Mouse (Mus musculus) natural killer cell, adult 2 months (primary cell): ENCODE data around the gene Ttll5.
A peak's percentile ranks its signal among the peaks of the same experiment; 100 is the strongest.

Experiments
- DNase-seq, 2 experiments: peaks; one replicate each; pipeline ENCODE4 v3.0.0; 2022; ENCODE audit warnings: low spot score in 2 of 2

Ttll5 gene

GRCm38 (mm10) chr12:85839371-85840000, 15.0 kb downstream of the Ttll5 start:
- DNase-seq, result peak in 1 of 2 experiments; percentile 7

GRCm38 (mm10) chr12:85848164-85848958, 23.9 kb downstream of the Ttll5 start:
- peak in 1 of 2 experiments; percentile 7 for DNase-seq

- no peak for DNase-seq
Measured at GRCm38 (mm10) chr12:85850661-85851060, 26.2 kb downstream of the Ttll5 start.

GRCm38 (mm10) chr12:85853836-85854235, 29.4 kb downstream of the Ttll5 start:
- DNase-seq, result no peak

GRCm38 (mm10) chr12:85854271-85854670, 29.8 kb downstream of the Ttll5 start:
- DNase-seq, result no peak

- no peak for DNase-seq
Measured at GRCm38 (mm10) chr12:85857300-85857699, 32.8 kb downstream of the Ttll5 start.

- DNase-seq, result no peak
Measured at GRCm38 (mm10) chr12:85859111-85859510, 34.7 kb downstream of the Ttll5 start.

GRCm38 (mm10) chr12:85859511-85860189, 35.2 kb downstream of the Ttll5 start:
- no peak for DNase-seq

- no peak for DNase-seq
Measured at GRCm38 (mm10) chr12:85862514-85862913, 38.1 kb downstream of the Ttll5 start.

- DNase-seq, result peak in 1 of 2 experiments; percentile 4
Measured at GRCm38 (mm10) chr12:85865526-85865925, 41.1 kb downstream of the Ttll5 start.

GRCm38 (mm10) chr12:85866624-85867023, 42.2 kb downstream of the Ttll5 start:
- DNase-seq, result no peak

GRCm38 (mm10) chr12:85867125-85867524, 42.7 kb downstream of the Ttll5 start:
- no peak for DNase-seq

- DNase-seq, result no peak
Measured at GRCm38 (mm10) chr12:85869423-85869822, 45.0 kb downstream of the Ttll5 start.

GRCm38 (mm10) chr12:85879631-85880314, 55.3 kb downstream of the Ttll5 start:
- no peak for DNase-seq

GRCm38 (mm10) chr12:85885024-85885423, 60.6 kb downstream of the Ttll5 start:
- no peak for DNase-seq

GRCm38 (mm10) chr12:85890054-85890453, 65.6 kb downstream of the Ttll5 start:
- DNase-seq, result no peak

GRCm38 (mm10) chr12:85903986-85904385, 79.5 kb downstream of the Ttll5 start:
- no peak for DNase-seq

GRCm38 (mm10) chr12:85905666-85906065, 81.2 kb downstream of the Ttll5 start:
- no peak for DNase-seq

GRCm38 (mm10) chr12:85907896-85908295, 83.4 kb downstream of the Ttll5 start:
- DNase-seq, result no peak

GRCm38 (mm10) chr12:85910811-85911210, 86.4 kb downstream of the Ttll5 start:
- no peak for DNase-seq

- DNase-seq, result no peak
Measured at GRCm38 (mm10) chr12:85912712-85913504, 88.4 kb downstream of the Ttll5 start.
